Mouse (Mus musculus): ENCODE measurements around the gene Tnrc6c.

DNA sequence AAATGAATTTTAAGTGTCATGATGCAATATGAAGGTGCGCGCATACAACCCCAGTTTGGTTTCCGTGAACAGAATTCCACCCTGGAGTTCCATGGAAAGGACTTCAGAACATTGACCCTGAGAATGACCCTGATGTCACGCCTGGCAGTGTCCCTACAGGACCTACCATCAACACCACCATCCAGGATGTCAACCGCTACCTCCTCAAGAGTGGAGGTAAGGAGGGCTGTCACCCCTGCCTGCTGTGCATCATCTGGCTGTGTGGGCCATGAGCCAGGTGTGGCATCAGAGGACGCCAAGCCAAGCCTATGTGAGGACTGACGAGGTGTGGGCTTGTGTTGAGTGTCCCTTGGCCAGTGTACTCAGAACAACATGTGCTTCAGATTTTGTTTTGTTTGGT, 101.8 kb downstream of the Tnrc6c start:
- TF ChIP-seq CTCF (IDR thresholded peaks at IDR 0.05; ENCODE audit: low read depth): no peak
- no peak for TF ChIP-seq EP300 (IDR thresholded peaks at IDR 0.05; ENCODE audit: low read depth)

All from liver, postnatal 0 days (tissue).